Mouse (Mus musculus): ENCODE data around the gene Zbed3.
"Not testable (repeated sequence)": the region's sequence is repeated elsewhere in the genome, so short reads cannot be mapped to it uniquely, and the experiment has no call there.

The Zbed3 gene

DNA sequence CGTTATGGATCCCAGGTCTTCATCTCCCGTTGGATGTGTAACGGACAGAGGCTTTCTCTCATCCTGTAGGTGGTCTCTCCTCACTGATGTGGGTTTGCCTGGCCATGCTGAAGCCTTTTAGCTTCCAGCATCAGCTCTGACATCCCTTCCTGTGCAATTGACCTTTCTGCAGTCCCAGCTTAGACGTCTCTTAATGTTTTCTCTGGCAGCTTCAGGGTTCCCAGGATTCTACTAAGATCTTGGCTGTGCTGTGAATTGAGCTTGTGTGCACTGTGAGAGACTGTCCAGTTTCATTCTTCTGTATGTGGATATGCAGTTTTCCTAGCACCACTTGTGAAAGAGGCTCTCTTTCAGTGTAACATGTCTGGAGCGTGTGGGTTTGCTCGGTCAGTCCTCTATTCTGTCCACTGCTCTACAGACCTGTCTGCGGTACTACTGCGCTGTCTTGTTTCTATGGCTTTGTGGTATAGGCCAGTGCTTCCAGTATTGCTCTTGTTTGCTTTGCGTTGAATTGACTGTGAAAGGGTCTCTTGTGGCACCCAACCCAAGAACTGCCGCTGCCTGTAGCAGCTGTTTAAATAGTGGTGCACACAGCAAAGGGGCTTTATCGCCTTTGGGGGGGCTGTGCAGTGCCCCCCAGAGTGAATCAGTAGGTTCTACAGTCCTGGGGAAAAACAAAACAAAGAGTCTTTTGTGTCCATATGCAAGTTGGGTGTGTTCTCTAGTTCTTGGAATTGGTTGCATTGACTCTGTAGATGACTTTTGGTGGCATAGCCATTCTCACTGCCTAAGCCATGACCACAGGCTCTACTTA lies 8.9 kb downstream of the Zbed3 start:
- DNase-seq (ENCODE audit: low spot score in 2 of 2), result no peak

DNA sequence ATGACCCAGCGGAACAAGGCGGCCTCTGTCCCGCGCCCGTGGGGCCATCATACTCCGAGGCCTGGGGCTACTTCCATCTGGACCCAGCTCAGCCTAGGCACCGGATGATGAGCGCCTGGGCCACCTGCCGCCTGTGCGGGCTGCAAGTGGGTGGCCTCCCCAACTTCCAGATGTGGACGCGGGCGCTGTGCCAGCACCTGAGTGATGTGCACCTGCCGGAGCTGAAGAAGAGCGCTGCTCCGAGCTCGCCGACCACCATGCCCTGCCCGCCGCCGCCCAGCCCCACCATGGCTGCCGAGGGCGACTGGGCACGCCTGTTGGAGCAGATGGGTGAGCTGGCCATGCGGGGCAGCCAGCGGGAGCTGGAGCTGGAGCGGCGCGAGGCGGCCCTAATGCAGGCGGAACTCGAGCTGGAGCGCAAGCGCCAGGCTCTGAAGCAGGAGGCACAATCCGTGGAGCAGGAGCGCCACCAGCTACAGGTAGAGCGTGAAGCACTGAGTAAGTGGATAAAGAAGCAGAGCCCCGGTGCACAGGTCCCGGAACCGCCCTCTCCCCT lies 12.8 kb downstream of the Zbed3 start:
- DNase-seq (ENCODE audit: low spot score in 2 of 2), result no peak

DNA sequence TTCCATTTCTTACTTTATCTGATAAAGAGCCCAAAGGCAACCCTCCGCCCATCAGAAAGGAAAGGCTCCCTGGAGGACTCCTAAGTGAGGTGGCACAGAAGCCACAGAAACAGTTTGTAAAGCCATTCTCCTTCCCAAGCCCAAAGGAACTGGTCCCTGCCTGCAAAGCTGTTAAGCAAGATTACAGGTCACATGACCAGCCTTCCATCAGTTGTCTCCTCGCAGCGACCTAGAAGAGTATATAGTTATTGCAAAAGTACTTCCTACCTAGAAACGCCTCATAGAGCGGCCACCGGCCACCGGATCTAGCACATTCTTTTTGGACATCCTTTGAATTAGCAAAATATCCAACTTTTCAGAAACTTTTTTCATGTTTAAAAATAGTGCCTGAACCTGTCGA lies 20.1 kb downstream of the Zbed3 start:
- DNase-seq (ENCODE audit: low spot score in 2 of 2), result no peak

DNA sequence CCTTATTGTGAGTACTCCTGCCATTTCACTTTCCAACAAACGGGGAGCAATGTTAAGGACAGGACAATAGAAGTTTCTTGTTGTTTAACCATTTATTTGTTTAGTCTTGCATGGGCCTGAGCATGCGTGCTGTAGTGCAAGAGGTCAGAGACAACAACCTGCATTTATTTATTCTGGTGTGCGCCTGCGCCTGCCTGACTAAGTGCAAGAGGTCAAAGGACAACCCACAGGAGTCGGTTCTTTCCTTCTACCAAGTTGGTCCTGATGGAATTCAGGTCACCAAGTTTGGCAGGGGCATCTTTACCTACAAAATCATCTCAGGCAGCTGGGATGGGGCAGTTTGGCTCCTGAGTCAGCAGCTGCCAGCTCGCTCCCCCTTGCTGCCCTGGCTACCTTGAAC lies 22.5 kb downstream of the Zbed3 start:
- DNase-seq (ENCODE audit: low spot score in 2 of 2), result no peak

DNA sequence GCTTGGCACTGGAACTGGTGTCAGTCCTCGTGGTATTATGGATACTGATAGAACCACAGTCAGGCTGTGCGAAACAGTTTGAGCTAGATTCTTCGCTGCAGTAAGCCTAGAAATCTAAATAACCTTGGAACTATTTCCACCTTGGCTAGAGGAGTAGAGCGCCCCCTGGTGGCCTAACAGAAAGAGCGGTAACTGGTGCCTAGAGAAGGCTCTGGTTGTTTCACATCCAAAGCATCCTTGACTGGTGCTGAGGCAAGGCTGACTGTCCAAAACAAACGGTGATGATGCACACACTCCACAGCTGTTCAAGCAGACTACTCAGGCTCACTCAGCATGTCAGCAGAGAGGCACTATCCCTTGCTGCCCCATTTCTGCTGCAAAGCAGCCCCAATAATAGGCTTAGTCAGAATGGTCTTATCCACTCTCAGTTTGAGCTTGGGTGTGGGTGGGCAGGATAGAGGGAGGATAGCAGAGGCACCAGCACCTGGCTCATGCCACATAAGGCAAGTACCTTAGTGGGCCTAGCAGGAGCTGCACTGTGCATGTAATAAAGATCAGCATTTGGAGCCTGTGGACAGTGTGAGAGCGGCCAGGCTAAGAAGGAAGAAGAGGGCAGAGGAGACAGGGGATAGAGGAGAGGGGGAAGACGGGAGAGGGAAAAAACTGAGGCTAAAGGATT lies 23.7 kb downstream of the Zbed3 start:
- DNase-seq (ENCODE audit: low spot score in 2 of 2), result peak; percentile 35 to 78

DNA sequence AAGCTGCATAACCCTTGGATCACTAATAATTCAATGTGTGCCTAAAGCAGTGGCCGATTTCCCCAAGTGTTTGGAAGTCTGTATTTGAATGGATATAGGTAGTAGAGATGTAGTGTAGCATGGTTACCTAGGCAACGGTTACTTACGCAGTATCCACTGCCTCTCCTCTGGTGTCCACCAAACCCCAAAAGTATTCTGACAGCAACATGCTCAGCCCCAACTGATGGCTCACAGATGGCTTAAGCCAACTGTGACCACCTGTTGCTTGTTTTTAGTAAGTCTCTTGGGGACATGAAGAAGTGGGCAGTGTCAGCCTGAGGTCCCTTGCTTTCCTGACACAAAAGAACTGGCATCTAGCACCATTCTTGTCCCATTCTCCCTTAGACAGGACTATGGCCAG lies 25.1 kb downstream of the Zbed3 start:
- no peak for DNase-seq (ENCODE audit: low spot score in 2 of 2)

DNA sequence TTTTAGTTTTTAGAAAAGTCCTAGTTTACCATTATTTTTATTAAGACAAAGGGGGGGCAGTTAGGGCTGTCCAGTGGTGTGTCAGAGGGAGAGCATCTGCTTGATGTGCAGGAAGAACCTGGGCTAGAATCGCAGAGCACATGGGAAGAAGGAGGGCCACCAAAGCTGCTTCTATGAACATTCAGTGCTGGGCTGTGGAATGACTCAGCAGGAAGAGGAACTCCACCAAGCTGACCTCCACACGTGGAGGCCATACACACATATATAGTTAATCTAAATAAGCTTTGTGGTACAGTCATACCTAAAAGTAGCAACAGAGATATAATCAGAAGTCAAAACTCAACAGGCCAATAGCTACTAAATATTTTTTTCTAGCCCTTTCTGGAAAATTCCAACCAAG lies 34.8 kb downstream of the Zbed3 start:
- no peak for DNase-seq (ENCODE audit: low spot score in 2 of 2)

DNA sequence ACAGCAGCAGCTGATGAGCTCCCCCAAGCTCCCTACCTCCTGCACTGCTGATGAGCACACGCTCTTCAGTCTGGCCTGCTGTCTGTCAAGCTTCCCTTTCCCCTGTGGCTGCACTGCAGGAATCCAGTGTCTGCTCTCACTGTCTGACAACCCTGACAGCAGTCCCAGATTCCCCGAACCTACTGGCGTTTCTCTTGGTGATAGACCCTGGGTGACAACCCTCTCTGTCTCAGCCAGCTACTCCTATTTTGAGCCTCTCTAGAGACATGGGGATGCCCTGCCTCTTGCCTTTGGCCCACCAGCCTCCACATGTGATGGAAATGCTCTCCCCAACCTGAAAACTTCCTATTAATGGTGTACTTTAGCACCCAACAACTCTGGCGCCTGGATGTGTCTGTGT lies 40.0 kb downstream of the Zbed3 start:
- no peak for DNase-seq (ENCODE audit: low spot score in 2 of 2)

DNA sequence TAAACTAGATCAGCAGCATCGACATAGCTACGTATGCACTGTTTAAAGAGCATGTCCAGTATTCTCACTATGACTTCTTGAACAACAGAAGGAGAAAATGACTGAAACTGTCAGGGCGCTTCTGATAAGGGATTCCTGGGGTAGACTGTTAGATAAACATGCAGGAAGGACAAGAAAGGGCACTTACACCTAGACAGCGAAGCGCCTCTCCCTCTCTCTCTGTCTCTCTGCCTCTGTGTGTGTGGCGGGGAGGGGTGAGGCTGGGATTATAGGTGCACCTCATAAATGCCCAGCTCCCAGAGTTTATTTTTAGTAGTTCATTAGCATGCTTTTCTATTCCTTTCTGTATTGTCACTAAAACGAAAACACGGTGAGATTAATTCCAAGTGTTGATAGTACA lies 42.9 kb downstream of the Zbed3 start:
- no peak for DNase-seq (ENCODE audit: low spot score in 2 of 2)

DNA sequence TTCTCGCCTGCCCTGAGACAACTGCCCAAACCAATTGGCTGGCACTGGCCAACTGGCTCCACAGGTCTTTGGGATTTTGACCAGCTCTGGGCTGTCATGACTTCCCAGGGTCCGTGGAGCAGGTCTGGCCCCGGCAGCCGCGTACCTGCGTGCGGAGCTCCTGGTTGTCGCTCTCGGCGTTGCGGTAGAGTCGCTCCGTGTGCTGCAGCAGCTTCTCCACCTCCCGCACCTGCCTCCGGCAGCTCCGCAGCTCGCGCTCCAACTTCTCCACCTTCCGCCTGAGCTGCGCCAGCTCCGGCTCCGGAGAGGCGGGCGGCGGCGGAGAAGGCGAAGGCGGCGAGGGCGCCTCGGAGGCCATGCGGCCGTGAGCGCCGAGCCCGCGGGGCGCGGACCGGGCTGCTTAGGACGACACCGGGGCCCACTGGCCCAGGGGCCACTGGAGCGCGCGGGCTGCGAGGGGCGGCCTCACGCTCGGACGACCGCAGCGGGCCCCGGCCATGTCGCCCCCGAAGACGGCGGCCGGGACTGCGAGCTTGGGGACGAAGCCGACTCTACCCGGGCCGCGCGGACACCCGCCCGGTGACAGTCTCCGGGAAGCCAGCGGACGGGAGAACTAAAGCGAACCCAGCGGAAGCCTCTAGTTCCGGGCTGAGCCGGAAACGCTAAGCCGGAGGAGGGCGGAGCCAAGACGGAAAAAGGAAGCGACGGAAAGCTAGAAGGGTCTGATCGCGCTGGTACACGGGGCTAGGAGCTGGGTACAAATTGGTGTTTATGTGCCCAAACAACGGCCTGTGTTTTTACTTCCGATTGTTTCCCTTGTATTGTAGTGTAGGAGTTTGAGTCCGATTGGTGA lies 51.5 kb downstream of the Zbed3 start, which contains the start of gene Aggf1:
Gene Aggf1 (minus strand): TSS at position 652 of the 853 bp plus-strand sequence.
- peak; percentile 87 to 93 for DNase-seq (ENCODE audit: low spot score in 2 of 2)

DNA sequence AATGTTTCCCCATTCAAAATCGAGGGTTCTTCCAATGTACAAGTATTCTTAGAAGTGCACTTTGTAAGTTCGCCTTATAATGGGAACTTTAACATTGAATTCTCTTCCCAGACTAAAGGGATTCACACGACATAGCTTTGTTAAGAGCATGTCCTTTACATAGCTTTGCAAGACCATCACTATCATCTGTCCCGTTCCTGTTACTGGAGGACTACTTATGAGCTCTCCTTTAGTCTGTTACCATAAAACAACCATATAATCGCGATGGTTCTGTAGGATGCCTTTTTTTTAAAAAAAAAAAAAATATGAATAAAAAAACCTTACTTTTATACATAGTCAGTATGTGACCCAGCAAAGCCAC lies 52.1 kb downstream of the Zbed3 start:
- DNase-seq (ENCODE audit: low spot score in 2 of 2), result no peak

DNA sequence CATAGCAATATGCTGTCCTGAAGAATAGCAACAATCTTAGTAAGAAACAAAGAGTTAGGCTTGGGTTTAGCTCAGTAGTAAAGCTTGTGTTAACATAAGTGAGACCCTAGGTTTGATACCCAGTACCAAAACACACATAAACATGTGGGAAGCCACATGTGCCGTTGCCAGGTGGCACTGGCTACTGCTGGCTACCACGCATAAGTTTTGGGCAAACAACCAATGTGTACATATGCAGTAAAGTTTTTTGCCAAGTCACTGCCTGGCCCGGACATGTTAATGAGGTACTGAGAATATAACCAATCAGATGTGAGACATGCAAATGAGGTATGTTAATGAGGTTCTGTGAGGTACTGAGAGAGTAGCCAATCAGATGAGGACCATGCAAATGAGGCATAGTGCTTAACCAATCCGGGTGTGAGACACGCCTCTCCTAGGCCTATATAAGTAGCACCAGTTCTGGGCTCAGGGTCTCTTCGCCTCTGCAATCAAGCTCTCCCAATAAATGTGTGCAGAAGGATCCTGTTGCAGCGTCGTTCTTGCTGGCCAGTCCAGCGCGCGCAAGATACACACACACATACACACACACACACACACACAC lies 53.4 kb downstream of the Zbed3 start:
- not testable (repeated sequence) for DNase-seq (ENCODE audit: low spot score in 2 of 2)

DNA sequence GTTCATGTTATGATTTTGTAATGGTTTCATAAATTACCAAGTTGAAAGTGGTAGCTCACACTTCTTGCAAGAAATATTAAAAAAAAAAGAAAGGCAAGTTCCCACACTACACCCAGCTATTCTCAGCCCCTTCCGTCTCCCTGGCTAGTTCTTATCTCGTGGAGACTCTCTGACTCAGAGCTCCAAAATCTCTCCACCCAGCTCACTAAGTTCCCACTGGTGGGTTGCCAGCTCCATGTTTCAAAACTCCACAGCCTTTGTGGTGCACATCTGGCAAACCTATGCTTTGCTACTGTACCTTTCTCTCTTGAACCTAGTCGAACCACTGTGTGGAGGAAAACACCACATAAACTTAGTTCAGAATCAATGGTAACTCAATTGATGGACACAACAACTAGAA lies 55.3 kb downstream of the Zbed3 start:
- no peak for DNase-seq (ENCODE audit: low spot score in 2 of 2)

DNA sequence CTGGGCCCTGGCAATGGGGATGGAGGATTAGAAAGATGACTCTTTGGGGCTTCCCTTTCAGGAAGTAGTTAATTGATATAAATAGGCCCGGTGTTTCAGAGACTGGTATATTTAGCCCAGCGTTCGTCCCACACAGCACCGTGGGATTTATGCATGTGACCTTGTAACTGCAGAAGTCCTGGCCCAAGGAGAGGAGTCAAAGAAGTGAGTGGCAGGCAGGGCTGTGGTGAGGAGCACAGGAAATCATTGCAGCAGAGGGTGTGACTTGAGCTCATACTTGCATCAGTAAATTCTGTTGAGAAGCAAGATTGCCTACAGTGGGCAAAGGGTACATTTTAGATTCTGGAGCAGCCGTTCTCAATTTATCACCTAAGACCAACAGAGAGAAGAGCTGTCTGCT lies 59.0 kb downstream of the Zbed3 start:
- no peak for DNase-seq (ENCODE audit: low spot score in 2 of 2)
